Mouse (Mus musculus): ENCODE measurements around the gene Gm17019. TPM values are rescaled to one million over a fixed set of nuclear protein-coding genes. Genes with fewer than 3 reads are reported as not detected.

The Gm17019 gene
- polyA plus RNA-seq (2014; fragmentation: Illumina TruSeq; extraction: RNeasy Lipid Tissue Mini Kit (QIAGEN cat#74804)), result not detected

GRCm38 (mm10) chr5:15032898-15033297 lies at the start of gene Gm17019:
TSS of gene Gm17019 (minus strand) at chr5:15032998.

Other genes with a start within 250 kb of the Gm17019 start
- gene Gm9758, start 118.1 kb downstream of the Gm17019 start, polyA plus RNA-seq (2014; fragmentation: Illumina TruSeq; extraction: RNeasy Lipid Tissue Mini Kit (QIAGEN cat#74804)), result not detected
- gene Speer4e, start 94.6 kb downstream of the Gm17019 start, polyA plus RNA-seq (2014; fragmentation: Illumina TruSeq; extraction: RNeasy Lipid Tissue Mini Kit (QIAGEN cat#74804)), result not detected
- 0.40 TPM for gene Gm10354, start 54.1 kb downstream of the Gm17019 start, polyA plus RNA-seq (2014; fragmentation: Illumina TruSeq; extraction: RNeasy Lipid Tissue Mini Kit (QIAGEN cat#74804))

Measured in ovary, adult 10 weeks (tissue).